Mouse (Mus musculus) adrenal gland, postnatal 4 days (tissue): Measurements from ENCODE around the gene Rhou. TPM values are rescaled to one million over a fixed set of nuclear protein-coding genes. Genes with fewer than 3 reads are reported as not detected.

Experiments
- DNase-seq, 2 experiments: peaks; one replicate each; pipeline ENCODE4 v3.0.0; 2021 to 2022; ENCODE audit warnings: low spot score in 2 of 2, mixed read lengths in 2 of 2
- total RNA-seq, 2 experiments: library from RNA; stranded (reverse); gene quantifications; 2 replicates each; pipeline ENCODE4 v1.2.3; 2021

Rhou gene
- total RNA-seq, 2 experiments from 2014 or later, result 43.6 to 50.6 TPM

DNA sequence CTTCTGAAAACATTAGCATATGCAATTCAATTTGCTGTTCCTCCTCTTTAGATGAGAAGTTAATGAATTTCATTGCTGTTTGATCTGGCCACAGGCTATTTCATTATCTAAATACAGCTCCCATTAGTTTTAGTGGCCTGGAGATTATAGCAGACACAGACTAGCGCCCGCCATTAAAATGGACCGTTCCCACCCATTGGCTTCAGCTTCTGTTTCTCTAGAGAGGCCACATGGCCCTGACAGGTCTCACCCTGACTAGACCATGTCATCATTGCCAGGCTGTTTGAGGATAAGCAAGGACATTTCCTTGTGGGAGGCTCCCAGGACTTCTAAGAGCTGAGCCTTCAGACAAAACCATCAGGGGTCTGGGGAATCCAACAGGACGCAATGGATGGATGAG lies 31.7 kb downstream of the Rhou start:
- DNase-seq, result no peak

DNA sequence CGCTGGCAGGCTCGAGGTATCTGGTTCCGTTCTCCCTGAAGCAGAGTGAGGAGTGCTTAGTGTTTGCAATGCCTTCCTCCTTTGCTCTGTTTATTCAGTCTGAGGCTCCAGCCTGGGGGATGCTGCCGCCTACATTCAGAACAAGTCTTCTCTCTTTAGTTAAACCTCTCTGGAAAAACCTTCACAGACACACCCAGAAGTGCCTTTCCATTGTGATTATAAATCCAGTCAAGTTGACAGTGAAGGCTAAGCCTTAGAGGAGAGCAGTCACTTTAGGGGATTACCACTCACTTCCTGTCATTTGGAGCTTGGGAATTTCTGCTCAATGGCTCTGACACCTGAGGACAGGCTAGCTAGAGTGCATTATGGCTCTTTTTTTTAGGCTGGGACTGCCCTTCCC lies 34.1 kb downstream of the Rhou start:
- DNase-seq, result no peak

DNA sequence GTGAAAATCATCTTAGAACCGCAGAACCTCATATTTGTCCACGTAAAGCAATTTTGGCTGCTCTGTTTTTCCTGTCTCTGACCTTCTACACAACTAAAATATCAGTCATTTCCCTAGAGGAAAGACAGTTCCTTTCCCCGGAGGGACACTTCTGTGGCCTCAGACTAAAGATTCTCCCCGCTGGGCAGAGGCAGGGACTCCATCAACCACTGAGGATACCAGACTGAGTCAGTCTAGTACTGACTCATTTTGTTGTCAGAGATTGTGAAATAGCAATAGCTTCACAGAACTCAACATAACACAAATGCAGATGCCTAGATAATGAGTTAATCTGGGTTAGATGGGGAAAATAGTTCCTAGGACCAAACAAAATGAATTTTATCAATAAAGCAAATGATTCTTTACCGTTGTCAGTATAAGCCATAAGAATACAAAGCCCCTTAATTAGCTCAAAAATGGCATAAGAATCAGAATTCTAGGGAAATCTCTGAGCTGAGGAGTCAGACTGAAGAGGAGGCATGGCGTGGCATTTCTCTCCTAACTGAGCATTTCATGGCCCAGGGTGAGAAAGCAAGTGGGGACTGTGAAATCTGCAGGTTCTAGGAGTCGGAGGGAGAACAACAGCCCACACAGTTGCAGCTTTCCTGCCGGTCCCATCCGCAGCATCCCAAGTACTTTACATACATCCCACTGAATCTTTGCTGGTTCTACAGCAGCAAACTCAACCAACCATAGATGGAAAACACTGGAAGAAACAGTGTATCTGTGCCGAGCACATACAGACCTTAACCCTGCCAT lies 38.6 kb downstream of the Rhou start:
- DNase-seq, result no peak

DNA sequence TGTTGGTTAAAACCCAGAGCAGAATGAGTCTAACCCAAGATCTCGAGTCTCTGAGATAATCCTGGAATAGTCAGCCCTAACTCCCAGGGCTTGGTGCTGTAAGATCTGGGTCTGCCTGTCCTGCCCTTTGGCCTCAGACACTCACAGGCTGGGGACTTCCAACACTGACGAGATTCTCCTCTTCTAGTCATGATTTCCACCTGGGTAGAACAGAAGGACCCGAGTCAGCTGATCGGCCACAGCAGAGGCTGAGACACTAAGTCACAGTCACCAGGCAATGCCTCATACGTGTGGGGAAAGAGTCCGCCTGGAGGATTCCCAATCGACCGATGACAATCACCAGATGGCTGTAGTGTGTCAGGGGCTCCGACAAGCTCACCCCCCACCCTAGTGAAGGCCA lies 42.4 kb downstream of the Rhou start:
- DNase-seq, result no peak

DNA sequence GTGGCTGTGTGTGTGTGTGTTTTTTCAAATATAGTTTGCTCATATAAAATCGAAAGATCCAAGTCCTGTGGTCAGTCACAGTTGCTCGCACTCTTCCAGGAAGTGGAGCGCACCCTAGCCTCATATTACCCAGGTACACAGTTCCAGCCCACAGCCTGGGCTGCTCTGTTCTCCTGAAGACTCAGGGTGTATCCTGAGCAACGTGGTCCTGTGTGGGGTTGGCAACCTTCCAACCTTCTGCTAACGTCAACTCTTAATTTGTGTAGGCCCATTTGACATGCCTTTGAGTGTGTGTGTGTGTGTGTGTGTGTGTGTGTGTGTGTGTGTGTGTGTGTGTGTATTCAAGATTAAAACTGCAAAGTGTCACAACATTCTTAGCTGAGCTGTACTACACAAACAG lies 43.6 kb downstream of the Rhou start:
- no peak for DNase-seq

DNA sequence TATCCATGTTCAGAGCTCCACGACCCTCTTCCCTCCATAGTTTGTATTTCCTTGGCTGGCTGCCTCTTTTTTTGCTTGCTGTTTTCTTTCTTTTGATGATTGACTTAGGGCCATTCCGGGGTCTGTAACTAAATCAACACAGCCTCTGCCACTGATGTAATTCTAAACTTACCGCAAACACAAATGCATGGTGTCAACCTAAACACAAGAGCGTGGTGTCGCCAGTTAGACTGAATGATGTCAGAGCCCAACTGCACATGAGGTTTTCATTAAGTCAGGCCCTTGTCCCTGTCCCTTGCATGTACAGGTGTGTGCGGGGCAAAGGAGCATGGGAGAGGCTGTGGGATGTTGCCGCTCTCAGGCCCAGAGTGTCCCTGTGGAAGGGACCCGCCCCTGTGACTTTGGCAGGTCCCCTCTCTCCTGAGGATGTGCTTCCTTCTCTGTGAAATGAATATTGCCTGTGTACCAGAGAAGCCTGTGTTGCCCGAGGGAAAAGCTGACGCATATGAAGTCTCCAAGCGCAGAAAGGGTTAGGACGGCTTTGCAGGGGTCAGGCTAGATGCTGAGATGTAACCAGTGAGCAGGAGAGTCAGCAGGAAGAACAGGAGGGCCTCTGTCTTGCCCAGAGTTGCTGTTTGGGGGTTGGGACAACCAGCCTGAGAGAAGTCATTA lies 46.8 kb downstream of the Rhou start:
- no peak for DNase-seq

DNA sequence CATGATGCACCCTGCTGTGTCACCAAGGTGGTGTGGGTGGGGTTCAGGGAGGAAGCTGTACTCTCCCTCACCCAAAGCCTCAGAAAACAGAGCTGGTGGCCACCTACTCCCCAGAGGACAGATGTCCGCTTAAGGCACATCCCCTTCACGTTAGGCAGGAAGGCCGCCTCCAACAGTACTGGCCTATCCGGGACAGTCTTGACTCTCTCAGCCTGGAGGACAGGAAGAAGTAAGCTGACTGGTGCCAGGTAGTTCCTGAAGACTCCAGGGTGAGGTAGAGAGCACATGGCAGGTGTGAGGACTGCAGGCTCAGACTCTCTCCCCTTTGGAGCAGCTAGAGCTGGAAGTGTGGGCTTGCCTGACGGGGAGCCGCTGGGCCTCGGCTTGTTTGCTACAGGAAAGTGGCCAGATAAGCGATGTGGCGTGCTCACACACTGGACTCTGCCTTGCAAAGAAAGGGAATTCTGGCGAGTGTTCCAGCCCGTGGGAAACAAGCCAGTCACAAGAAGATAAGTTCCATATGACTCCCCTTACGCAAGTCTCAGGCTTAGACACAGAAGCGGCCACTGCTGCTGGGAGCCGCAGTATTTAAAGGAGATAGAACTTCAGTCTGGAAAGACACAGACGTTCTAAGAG lies 48.3 kb downstream of the Rhou start:
- no peak for DNase-seq

DNA sequence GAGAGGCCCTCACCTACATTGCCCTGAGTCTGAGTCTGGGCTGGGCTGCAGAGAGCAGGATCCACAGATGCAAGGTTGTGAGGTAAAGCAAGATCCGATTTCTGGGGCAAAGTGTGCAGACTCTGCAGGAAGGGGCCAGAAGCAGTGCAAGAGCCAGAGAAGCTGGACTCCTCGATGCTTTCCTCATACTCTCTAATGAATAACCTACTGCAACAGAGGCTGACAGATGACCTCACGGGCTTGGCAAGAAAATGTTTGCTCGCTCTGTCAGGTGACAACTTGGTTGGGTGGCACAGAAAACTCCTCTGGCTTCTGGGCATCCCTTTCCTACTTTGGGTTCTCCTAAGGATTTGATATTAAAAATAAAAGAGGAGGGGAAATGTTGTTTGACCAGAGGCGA lies 51.6 kb downstream of the Rhou start:
- DNase-seq, result no peak

DNA sequence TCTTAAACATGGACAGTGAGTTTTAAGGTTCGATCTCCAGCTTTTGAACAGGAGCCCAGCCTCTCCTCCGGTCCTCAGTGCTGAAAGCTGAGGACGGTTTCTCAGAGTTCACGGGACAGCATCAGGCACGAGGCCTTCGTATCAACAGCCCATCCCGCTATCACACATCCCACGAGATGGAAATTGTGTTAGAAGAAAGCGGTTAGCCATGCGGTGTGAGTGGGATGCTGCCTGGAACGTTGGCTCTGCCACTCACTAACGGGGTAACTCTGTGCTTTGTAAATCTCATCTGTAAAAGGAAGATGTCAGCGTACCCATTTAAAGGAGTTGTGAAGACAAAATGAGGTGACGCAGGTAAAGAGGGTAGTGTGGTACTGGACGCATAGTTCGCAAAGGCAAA lies 53.4 kb downstream of the Rhou start:
- no peak for DNase-seq

DNA sequence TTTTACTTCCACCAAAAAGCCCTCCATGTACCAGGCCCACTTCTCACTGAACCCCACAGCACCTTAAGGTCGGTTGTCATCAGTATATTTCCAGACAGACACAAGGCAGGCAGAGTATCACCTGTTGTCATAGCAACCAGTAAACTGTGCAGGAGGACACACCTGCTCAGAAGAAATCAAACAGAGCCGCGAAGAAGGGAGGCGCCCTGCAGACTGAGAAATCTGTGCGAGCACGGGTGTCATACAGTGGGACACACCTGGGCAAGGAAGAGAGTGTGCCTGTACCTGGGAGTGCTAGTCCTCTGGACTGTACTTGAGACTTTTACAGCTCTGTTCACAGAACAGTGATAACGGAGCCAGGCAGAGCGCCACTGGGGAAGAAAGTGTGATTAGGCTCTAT lies 55.0 kb downstream of the Rhou start:
- no peak for DNase-seq

DNA sequence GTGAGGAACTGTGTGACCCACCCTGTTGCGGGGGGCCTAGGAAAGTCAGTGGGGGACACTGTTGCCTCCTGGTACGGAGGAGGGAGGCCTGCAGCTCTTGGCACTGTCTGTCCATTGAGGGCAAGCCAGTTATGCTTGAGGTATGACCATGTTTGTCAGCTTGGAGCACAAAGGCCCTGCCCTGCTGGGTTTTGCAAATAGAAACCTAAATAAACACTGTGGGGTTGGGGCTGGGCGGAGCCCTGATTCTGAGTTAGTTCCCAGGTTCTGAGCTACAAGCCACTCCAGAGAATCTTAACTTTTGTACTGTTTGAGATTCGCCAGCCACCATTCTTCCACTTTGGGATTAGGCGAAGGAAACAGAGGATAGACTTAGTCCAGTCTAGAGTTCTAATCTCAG lies 56.6 kb downstream of the Rhou start:
- no peak for DNase-seq

Other genes with a start within 250 kb of the Rhou start
- under 1 TPM in 1 of 2 experiments, not detected in 1; 0.14 TPM for gene Mc1r, start 246.8 kb upstream of the Rhou start, total RNA-seq
- 100 to 1,000 TPM in 1 of 2 experiments, 10 to 100 TPM in 1; 59.5 to 102 TPM for gene Tubb3, start 242.5 kb upstream of the Rhou start, total RNA-seq
- gene Def8, start 230.4 kb upstream of the Rhou start, total RNA-seq, result 10 to 100 TPM; 40.2 to 40.5 TPM
- 10 to 100 TPM; 59.9 to 61.8 TPM for gene Afg3l1, start 176.0 kb upstream of the Rhou start, total RNA-seq
- 1 to 10 TPM; 1.2 to 1.4 TPM for gene Dbndd1, start 138.5 kb upstream of the Rhou start, total RNA-seq
- gene Gas8, start 135.1 kb upstream of the Rhou start, total RNA-seq, result 10 to 100 TPM; 18.6 to 23.3 TPM
- gene Rab4a, start 152.1 kb downstream of the Rhou start, total RNA-seq, result 10 to 100 TPM; 29.5 to 30.9 TPM
- 1 to 10 TPM; 7.3 to 8.0 TPM for gene Ccsap, start 206.3 kb downstream of the Rhou start, total RNA-seq
- 1,000 to 10,000 TPM in 1 of 2 experiments, 100 to 1,000 TPM in 1; 358 to 1,099 TPM for gene Acta1, start 240.8 kb downstream of the Rhou start, total RNA-seq